Mouse (Mus musculus): ENCODE data around the gene Pln. TPM values are rescaled to one million over a fixed set of nuclear protein-coding genes. Genes with fewer than 3 reads are reported as not detected.

The Pln gene
- polyA plus RNA-seq, 1 experiment from 2014 or later, result 7.5 TPM

Other genes with a start within 250 kb of the Pln start
- gene Cep85l, start 42.3 kb downstream of the Pln start, polyA plus RNA-seq (2015; fragmentation: Nextera tagmentation; extraction: Ambion mirVana), result 6.5 and 8.8 TPM in 2 replicates

All from lung, embryonic 15.5 days (tissue).